8 mouse cellular contexts compared by ENCODE assay signal in genomic region chr15:97236943-97237342, GRCm38 (mm10). TPM values are rescaled to one million over a fixed set of nuclear protein-coding genes. Genes with fewer than 3 reads are reported as not detected.
A peak's percentile ranks its signal among the peaks of the same experiment; 100 is the strongest.
DNase-seq lines count a peak whose midpoint lies in the region; ATAC-seq lines count a peak whose summit lies in the region.

No protein-coding gene starts in this region.

- ATAC-seq in granulocyte monocyte progenitor cell, adult 5-6 weeks (replicated peaks; ENCODE audit: poor library complexity, severe bottlenecking): peak; percentile 72
- peak; percentile 45; the same call in 1 of the 2 replicates for ATAC-seq in neutrophil, adult 5-6 weeks (ENCODE audit: extremely low read depth, insufficient number of reproducible peaks, low FRiP score, poor library complexity, severe bottlenecking)

- peak; percentile 38 for DNase-seq in gastrocnemius, adult 18-20 months (ENCODE audit: low spot score)
- no peak for DNase-seq in gastrocnemius, postnatal 4 days (ENCODE audit: low spot score in 2 of 2)
- DNase-seq in spleen, adult 18-20 months: peak; percentile 46 to 72
- DNase-seq in spleen, adult 12 weeks (ENCODE audit: low spot score): no peak
- no peak for DNase-seq in cerebellum, adult 11-12 months
- DNase-seq in urinary bladder, postnatal 14 days (ENCODE audit: low spot score): no peak

RNA-seq across cellular contexts. Expression of gene Pced1b, which starts 10.0 kb away (rescaled TPM):
- total RNA-seq in gastrocnemius, adult 18-20 months (2021): 1 to 10 TPM in 1 of 2 experiments, under 1 TPM in 1; 0.88 to 1.2 TPM
- 1 to 10 TPM; 4.6 to 6.3 TPM for total RNA-seq in gastrocnemius, postnatal 4 days (2021)
- total RNA-seq in granulocyte monocyte progenitor cell, adult 5-6 weeks (2014; fragmentation: Nextera tagmentation): 32.8 and 48.3 TPM in 2 replicates
- 12.3 and 13.7 TPM in 2 replicates for total RNA-seq in granulocyte monocyte progenitor cell, adult 5-6 weeks (2017)
- 19.5 and 21.4 TPM in 2 replicates for total RNA-seq in neutrophil, adult 5-6 weeks (2017)

RNA-seq across cellular contexts. Expression of gene Amigo2, which starts 10.1 kb away (rescaled TPM):
- total RNA-seq in gastrocnemius, adult 18-20 months (2021): 1 to 10 TPM; 1.3 to 2.1 TPM
- total RNA-seq in gastrocnemius, postnatal 4 days (2021): 1 to 10 TPM; 3.0 to 3.8 TPM
- total RNA-seq in granulocyte monocyte progenitor cell, adult 5-6 weeks (2014; fragmentation: Nextera tagmentation): 0.79 TPM in 1 of 2 replicates, not detected in the other
- total RNA-seq in granulocyte monocyte progenitor cell, adult 5-6 weeks (2017): 0.26 and 1.2 TPM in 2 replicates
- total RNA-seq in neutrophil, adult 5-6 weeks (2017): 3.9 and 5.0 TPM in 2 replicates

Comparison
In these comparisons a context has a peak if more than half of its experiments do, and no peak if none do; other contexts are left out.
1. DNase-seq: peak in gastrocnemius, adult 18-20 months (single experiment) and spleen, adult 18-20 months (2 of 2); none in gastrocnemius, postnatal 4 days (0 of 2), spleen, adult 12 weeks (single experiment), cerebellum, adult 11-12 months (single experiment) and urinary bladder, postnatal 14 days (single experiment).